Mouse (Mus musculus) layer of hippocampus, postnatal 25 days (tissue): Measurements from ENCODE around the gene Ubac2. TPM values are rescaled to one million over a fixed set of nuclear protein-coding genes. Genes with fewer than 3 reads are reported as not detected.

Experiments
- DNase-seq, 2 experiments: peaks; one replicate each; pipeline ENCODE4 v3.0.0; 2022; ENCODE audit warnings: mixed read lengths in 2 of 2, low spot score in 1 of 2; ENCODE audit errors: extremely low spot score in 1 of 2
- total RNA-seq, 2 experiments: library from RNA; stranded (reverse); gene quantifications; 2 replicates each; pipeline ENCODE4 v1.2.3; 2021

Gene Ubac2
- total RNA-seq, 2 experiments from 2014 or later = 48.3 to 52.4 TPM

DNA sequence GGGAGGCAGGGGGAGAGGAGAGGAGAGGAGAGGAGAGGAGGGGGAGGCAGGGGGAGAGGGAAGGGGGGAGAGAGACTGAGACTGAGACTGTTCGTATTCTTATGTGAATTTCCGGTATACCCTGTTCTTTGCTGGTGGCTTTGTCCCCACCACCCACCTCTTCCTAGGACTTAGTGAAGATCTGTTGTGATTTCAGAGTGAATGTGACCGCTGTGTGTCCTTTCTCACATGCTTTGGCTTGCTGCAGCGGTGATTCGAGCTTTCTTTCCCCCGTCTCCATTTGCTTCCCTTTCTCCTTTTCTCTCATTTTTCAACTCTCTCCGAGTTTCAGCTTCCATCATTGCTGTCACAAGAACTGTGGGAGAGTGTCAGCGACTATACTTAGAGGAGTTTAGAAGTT, 68.3 kb downstream of the Ubac2 start:
- DNase-seq = no peak

- no peak for DNase-seq
Measured at GRCm38 (mm10) chr14:121947201-121947760, 68.9 kb downstream of the Ubac2 start.

- DNase-seq = no peak
Measured at GRCm38 (mm10) chr14:121947966-121948365, 69.5 kb downstream of the Ubac2 start.

DNA sequence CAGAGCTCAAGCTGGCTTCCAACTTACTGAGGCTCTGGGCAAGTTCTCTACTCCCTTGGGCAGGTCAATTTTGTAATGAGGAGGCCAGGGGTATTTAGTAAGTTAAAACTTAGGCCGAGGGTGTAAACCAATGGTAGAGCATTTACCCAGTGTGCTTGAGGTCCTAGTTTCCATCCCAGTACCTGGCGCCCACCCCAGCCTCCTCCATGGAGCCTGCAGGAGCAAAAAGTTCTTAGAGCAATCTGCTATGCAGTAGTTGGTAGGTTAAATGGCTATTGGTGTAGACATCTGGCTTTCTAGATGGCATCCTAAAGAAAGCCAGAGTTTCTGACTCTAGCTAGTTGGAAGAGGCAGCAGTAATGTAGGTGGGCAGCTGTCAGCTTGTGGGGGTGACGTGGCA, 71.0 kb downstream of the Ubac2 start:
- DNase-seq = no peak

- no peak for DNase-seq
Measured at GRCm38 (mm10) chr14:121949897-121950296, 71.5 kb downstream of the Ubac2 start.

GRCm38 (mm10) chr14:121951399-121952045, 73.1 kb downstream of the Ubac2 start:
- no peak for DNase-seq

GRCm38 (mm10) chr14:121952046-121952400, 73.6 kb downstream of the Ubac2 start:
- DNase-seq = no peak

DNA sequence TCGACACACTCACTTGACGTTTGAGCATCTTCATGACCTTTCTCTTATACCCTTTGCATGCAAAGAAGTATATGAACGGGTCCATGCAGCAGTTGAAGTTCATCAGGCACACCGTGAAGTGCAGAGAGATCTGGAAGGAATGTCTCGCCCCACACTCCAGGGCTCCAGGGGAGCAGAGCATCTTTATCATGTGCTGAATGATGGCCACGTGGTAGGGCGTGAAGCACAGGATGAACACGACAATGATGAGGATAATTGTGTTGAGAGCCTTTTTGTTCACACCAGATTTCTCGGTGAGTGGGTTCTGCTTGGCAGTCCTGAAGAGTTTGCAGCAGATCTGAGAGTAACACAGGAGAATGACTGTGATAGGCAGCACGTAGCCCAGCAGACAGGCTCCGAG, 75.7 kb downstream of the Ubac2 start:
- DNase-seq = no peak

DNA sequence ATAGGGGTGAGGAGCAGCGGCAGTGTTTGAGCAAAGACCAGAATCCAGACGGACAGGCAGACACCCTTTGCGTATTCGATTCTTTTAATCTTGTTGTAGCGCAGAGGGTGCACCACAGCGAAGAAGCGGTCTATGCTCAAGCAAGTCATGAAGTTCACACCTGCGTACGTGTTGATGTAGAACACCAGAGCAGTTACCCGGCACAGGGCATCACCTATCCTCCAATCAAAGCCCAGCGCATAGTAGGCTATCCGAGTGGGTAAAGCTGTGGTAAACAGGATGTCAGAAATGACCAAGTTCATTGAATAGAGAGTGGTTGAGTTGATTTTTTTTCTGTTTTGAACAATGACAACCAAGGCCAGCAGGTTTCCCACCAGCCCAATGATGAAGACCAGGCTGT, 76.2 kb downstream of the Ubac2 start:
- no peak for DNase-seq

DNA sequence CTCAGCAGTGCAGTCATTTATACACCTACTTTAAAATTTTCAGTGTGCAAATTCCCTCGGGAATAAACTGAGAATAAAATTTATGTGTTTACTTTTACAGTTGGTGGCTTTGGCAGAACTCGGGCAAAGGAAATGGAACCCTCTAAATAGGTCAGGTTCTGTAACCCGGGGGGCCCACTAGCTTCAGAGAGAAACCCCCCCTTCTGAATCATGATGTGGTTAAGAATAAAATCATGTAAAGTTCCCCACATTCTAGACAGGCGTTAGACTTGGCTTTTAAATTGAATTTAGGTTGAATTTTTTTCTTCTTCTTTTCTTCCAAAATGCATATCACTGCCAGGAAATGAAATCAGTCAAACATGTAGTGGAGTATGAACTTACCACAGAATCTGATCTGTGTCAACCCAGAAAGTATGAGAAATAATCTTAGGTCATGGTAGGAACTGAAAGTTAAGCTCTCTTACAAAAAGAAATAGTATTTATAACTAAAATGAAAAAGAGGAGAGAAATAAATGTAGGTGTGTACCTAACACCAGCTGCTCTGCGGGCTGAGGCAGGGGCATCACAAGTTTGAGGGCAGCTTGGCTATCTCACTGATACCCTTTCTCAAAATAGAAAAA, 76.9 kb downstream of the Ubac2 start:
- DNase-seq = no peak

DNA sequence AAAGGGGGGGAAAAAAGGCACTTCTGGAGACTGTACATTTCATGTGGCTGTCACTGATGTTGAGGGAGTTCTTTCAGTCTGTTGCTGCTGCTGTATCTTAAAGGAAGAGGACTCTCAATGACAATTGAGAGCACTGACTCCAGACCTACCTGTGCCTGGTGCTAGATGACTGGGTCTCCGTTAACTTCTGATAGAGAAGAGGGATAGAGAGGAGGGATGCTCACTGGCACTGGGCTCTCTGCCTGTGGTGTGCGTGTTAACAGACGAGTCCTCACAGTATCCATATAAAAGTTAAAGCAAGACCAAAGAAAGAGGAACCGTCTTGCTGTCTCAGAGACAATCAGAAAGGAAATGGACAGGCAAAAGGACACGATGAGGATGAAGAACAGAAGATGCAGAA, 77.9 kb downstream of the Ubac2 start:
- no peak for DNase-seq

GRCm38 (mm10) chr14:121957176-121957871, 78.9 kb downstream of the Ubac2 start:
- DNase-seq = no peak

GRCm38 (mm10) chr14:121958041-121958750, 79.8 kb downstream of the Ubac2 start:
- no peak for DNase-seq

DNA sequence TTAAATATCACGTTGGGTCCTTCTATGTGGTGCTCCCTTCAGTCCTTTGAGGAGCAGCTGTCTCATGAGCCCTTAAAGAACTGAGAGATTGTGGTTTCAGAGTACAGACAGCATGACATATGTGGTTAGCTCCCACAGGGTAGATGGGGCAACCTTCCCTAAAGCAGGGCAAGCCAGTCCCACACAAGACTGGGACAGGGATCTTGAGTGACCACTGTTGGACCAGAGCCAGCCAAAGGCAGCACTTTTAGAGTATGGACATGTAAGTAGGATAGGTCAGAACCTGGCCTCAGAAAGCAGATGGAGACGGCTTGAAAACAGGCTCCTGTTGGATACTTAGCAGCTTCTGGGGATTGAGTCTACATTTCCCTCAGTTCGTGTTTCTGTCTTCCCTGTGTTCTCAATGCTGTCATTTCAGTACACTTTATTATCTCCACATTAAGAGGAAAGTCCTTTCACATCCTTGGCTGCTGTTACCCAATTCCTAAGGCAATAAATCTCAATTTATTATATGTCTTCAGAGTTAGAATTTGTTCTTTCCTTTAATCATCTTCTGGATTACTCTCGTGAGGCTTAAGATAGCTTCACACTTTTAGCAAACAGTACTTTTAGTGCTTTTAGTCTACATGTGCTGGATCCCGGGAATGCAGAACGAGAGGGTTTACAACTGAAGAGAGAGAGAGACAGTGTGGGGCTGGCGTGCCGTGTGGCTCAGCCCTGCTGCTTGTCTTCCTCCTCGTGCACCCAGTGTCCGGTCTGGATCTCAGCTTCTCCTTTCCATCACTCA, 80.5 kb downstream of the Ubac2 start:
- no peak for DNase-seq

DNA sequence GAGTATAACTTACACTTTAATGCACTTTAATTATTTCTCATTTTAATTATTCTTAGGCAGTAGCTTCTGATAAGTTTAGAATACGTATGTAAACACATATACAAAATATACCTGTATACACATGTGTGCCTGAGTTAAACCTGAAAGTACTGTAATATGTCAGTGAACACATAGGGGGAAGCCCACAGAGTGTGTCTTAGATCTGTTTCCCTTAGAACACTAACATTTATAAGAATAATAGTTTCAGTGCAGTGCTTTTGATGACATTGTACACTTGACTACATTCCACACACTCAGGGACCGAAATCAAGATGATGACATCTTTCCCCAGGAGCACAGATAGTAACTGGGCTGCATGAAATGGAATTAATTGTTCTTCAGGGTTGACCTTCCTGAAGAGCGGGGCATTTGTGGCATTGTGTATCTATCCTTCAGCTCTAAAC, 81.1 kb downstream of the Ubac2 start:
- DNase-seq = no peak

GRCm38 (mm10) chr14:121960031-121960430, 81.6 kb downstream of the Ubac2 start:
- no peak for DNase-seq

GRCm38 (mm10) chr14:121960531-121960930, 82.1 kb downstream of the Ubac2 start:
- DNase-seq = no peak

- no peak for DNase-seq
Measured at GRCm38 (mm10) chr14:121960997-121961396, 82.6 kb downstream of the Ubac2 start.

- no peak for DNase-seq
Measured at GRCm38 (mm10) chr14:121961496-121962127, 83.2 kb downstream of the Ubac2 start.
